Mouse (Mus musculus): ENCODE measurements around the gene Gm32717.
"Not testable (repeated sequence)": the region's sequence is repeated elsewhere in the genome, so short reads cannot be mapped to it uniquely, and the experiment has no call there.

Gm32717 gene

DNA sequence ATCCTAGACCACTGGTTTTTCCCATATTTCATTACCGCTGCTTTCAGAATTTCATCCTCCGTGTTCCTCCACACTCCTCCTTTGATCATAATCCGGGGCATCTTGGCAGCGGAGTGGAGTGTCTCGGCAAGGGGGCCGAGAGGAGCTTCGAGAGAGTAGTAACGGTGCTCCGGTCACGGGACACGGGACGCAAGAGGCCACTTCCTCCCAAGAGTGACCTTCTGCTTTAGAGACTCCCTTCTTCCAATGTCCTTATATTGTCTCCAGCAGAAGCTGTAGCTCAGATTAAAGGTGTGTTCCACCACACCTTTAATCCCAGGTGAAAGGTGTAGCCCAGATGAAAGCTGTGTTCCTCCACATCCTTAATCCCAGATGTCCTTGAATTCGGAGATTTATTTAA is at the start of gene Gm32717:
TSS of gene Gm32717 (minus strand) at position 101 of the 400 bp plus-strand sequence.
- DNase-seq: not testable (repeated sequence)

DNA sequence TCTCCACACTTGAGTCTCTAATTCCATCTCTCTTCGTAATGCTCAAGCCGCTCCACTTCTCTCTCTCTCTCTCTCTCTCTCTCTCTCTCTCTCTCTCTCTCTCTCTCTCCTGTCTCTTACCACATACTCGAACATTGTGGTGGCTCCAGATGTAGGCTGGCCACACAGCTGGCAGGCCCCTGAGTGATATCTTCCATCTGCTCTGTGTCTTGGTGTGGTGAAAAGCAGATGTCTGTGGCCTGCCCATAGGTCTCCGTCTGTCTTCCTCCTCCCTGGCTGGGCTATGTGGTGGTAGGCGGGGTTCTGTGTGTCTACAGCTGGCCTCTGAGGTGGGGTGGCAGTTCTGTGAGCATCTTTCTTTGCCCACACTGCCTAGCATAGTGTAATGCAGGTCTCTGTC is 42.4 kb upstream of the Gm32717 start:
- DNase-seq: not testable (repeated sequence)

DNA sequence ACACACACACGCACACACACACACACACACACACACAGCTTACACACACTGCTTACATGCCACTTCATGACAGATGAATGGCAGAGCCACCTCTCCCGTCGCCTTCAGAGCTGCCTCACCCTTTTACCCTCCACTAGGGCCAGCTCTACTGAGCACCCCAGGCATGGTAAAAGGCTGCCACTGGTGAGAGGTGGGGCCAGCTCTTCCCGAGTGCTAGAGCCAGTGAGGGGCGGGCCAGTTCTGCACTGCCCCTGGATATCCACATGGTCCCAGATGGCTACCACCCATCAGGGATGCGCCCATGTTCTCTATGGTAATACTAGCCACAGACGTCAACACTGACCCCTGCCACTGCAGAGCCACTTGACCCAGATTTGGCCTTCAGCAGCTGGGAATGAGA is 42.0 kb upstream of the Gm32717 start:
- DNase-seq: not testable (repeated sequence)

DNA sequence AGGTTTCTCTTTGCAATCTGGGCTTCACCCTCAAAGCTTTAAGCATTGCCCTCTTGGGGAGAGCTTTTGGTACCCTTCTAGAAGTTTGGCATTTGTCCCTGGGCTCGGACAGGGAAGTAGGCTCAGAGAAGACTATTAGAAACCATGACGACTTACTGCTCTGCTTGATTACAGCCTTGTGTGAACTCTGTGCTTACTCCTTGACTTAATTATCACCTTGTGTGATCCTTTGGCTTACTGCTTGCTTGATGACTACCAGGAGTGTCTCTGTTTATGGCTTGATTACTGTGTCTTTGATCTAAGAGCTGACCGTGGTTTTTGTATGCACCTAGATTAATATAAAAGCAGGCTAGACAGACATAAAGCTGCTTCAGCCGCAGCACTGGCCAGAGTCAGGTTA is 37.5 kb upstream of the Gm32717 start:
- DNase-seq: not testable (repeated sequence)

DNA sequence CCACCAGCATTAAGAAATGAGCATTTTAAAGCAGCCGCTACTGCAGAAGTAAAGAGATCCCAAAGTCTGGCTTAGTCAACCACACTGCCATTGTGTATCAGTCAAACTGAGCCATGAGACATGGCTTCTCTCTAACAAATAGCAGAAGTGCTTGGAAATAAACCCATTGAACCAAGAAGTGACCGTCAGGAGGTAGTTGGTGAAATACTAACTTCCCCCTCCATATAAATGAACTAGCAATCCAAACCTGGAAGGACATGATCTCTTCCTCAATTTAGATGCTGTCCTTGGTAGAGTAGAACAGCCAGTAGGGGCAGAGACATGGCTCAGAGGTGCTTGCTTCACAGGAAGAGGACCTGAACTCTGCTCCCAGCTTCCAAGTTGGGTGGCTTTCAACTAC is 30.8 kb upstream of the Gm32717 start:
- DNase-seq: not testable (repeated sequence)

DNA sequence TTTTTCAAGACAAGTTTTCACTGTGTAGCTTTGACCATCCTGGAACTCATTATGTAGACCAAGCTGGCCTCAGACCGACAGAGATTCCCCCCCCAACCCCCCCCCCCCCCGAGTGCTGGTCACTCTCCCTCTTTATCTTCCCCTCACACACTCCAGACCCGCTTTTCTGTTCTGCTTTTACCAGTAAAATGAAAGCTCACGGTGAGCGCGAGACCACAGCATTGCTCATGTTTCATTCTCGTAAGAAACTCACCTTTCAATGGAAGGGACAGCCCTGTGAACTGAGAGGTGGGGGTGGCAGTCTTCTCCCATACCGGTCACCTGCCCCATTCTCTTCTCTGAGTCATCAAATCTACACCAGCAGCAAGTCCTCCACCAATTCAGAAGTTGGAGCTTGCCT is 28.2 kb upstream of the Gm32717 start:
- DNase-seq: not testable (repeated sequence)

DNA sequence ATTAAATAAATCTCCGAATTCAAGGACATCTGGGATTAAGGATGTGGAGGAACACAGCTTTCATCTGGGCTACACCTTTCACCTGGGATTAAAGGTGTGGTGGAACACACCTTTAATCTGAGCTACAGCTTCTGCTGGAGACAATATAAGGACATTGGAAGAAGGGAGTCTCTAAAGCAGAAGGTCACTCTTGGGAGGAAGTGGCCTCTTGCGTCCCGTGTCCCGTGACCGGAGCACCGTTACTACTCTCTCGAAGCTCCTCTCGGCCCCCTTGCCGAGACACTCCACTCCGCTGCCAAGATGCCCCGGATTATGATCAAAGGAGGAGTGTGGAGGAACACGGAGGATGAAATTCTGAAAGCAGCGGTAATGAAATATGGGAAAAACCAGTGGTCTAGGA is 17.8 kb upstream of the Gm32717 start, which contains the start of gene Gm32802:
TSS of gene Gm32802 (plus strand) at position 301 of the 400 bp plus-strand sequence.
- not testable (repeated sequence) for DNase-seq

DNA sequence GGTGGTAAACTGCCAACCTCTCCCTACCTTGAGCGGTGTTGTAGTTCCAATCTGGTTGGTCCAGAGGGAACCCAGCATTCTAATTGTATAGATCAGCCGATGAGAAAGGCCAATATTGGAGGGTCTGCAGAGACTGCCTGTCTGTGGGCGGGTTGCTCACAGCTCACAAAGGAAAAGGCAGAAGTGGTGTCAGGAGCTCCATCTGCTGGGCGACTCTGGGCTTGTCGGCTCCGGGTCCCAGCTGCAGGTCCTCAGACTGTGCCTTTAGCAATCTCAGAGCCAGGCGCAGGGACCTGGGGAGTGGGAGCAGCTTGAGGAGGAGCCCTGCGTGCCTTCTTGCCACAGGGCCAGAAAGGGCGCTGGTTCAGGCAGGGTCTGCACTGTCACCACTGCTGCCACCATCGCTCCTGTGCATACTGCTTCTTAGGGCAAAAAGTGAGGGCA is 10.3 kb upstream of the Gm32717 start:
- DNase-seq: peak; percentile 55

DNA sequence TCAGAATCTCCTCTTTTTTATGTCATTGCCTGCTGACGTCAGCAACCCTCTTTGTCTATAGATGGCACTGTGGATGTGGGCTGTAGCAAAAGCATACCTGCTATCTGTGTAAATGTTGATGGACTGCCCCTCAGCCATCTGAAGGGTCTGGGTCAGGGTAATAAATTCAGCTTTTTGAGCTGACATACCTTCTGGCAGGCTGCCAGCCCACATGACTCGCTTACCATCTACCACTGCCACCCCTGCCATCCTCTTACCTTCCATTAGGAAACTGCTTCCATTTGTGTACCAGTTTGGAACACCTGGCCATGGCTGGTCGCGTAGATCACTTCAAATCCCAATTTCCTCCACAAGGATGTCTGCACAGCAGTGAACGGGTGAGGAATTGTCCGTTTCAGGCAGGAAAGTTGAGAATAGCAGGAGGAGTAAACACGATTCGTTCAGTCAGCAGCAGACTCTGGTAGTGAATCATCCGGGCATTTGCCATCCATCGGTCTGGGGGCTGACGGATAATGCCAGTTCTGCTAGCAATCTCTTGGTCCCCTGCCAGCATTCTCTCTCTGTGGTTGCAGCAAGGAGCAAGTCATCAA is 8.5 kb upstream of the Gm32717 start:
- peak; percentile 10 for DNase-seq

DNA sequence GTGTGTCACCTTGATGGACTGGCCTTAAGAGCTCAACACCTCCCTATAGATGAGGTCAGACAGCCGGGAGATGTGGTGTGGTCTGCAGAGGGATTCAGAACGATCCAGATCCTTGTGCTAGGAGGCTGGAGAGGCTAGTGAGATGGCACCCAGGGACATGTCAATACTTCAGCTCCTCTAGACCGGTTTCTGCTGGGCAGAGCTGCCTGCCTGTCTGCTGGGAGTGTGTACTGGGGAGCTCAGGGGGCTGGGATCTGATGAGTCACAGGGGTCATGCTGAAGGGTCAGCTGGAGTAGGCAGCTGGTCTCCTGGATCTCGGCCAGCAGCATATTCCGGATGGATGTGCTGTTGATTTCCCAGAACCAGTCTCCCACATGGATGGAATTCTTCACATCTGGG is 8.0 kb downstream of the Gm32717 start:
- DNase-seq: not testable (repeated sequence)

DNA sequence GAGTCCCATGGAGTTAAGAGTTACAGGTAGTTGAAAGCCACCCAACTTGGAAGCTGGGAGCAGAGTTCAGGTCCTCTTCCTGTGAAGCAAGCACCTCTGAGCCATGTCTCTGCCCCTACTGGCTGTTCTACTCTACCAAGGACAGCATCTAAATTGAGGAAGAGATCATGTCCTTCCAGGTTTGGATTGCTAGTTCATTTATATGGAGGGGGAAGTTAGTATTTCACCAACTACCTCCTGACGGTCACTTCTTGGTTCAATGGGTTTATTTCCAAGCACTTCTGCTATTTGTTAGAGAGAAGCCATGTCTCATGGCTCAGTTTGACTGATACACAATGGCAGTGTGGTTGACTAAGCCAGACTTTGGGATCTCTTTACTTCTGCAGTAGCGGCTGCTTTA is 13.0 kb downstream of the Gm32717 start:
- not testable (repeated sequence) for DNase-seq

DNA sequence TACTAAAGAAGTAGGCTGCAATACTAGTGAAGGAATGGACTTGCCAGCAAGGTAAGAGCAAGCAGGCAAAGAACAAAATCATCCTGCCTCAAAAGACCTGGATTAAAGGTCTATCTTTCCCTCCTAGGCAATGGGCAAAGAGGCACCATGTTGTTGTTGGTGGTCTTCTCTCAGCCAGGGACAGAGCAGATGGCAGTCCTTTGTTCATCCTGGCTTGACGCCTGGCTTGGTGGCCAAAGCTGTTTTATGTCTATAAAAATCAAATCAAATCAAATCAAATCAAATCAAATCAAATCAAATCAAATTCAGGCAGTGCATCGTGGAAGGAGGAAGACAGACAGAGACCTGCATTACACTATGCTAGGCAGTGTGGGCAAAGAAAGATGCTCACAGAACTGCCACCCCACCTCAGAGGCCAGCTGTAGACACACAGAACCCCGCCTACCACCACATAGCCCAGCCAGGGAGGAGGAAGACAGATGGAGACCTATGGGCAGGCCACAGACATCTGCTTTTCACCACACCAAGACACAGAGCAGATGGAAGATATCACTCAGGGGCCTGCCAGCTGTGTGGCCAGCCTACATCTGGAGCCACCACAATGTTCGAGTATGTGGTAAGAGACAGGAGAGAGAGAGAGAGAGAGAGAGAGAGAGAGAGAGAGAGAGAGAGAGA is 24.7 kb downstream of the Gm32717 start:
- not testable (repeated sequence) for DNase-seq

DNA sequence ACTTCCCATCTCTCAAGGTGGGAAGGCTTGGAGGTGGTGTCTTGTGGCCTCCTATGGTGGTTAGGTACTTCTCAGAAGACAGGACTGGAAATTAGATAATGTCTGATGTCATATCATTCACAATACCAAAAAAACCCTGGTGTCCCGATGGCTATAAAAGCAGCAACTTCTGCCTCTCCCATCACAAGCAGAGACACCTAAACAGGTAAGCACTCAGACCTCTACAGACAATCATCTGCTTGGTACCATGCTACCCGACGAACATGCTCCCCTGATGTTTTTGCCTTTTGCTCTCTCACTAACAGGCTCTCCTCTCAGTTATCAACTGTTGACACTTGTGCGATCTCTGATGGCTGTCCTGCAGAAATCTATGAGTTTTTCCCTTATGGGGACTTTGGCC is 35.9 kb downstream of the Gm32717 start, which contains the start of gene Il22:
TSS of gene Il22 (plus strand) at position 301 of the 400 bp plus-strand sequence.
- no peak for DNase-seq

DNA sequence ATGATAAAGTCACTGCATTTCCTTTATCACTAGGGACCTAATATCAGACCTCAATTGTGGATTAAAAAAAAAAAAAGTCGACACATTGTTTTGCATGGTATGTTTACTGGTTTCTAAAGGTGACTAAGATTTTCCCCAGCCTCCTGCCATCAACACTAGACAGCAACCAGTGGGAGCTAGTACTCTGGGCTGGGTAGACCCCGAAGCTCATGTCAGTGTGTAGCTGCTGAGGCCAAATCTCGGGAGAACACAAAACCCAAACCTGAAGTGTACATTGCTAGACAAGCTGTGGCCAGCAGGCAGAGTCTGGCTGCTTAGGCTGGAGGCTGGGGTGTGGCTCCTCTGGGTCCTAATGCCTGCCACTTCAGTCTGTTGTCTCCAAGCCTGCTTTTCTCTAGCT is 45.4 kb downstream of the Gm32717 start:
- not testable (repeated sequence) for DNase-seq
